Mouse (Mus musculus): ENCODE measurements at regions not wholly inside any gene's neighbourhood (a gene's known extent, or its start where the extent isn't known, plus 50 kb on each side); places are given as distances from the start of the nearest gene placed in this dataset.
"Not testable (repeated sequence)": the region's sequence is repeated elsewhere in the genome, so short reads cannot be mapped to it uniquely, and the experiment has no call there.

GRCm38 (mm10) chrX:99732526-99732925 lies 88.3 kb upstream of the Tmem28 start:
- no peaks in the 10 kb centered on the region for H3K4me1 ChIP-seq
- DNase-seq (ENCODE audit: low spot score), result no peak
- no peak overlapping the region for H3K4me3 ChIP-seq
- H3K9me3 ChIP-seq, result no peaks in the 10 kb centered on the region
- H3K27me3 ChIP-seq (ENCODE audit: insufficient read depth, poor library complexity, severe bottlenecking), result peaks cover 21% of the 10 kb centered on the region; the same call in 1 of the 2 replicates
- 45% methylated on average over 2 of the region's 2 CpGs for WGBS
- H3K27ac ChIP-seq, result no peak overlapping the region
- H3K36me3 ChIP-seq, result no peaks in the 10 kb centered on the region

GRCm38 (mm10) chrX:99725101-99725500 lies 95.7 kb upstream of the Tmem28 start:
- no peaks in the 10 kb centered on the region for H3K9me3 ChIP-seq
- DNase-seq (ENCODE audit: low spot score), result no peak
- 5% methylated on average over 1 of the region's 1 CpGs for WGBS
- no peak overlapping the region for H3K27ac ChIP-seq
- peaks cover 11% of the 10 kb centered on the region; the same call in 1 of the 2 replicates for H3K27me3 ChIP-seq (ENCODE audit: insufficient read depth, poor library complexity, severe bottlenecking)
- H3K4me3 ChIP-seq, result no peak overlapping the region
- H3K4me1 ChIP-seq, result no peaks in the 10 kb centered on the region
- H3K36me3 ChIP-seq, result no peaks in the 10 kb centered on the region

- WGBS, result 44% methylated on average over 4 of the region's 4 CpGs
- Histone ChIP-seq H3K4me3 (no peak overlapping the region), H3K4me1 (no peaks in the 10 kb centered on the region), H3K27me3 (ENCODE audit: insufficient read depth, poor library complexity, severe bottlenecking) (no peaks in the 10 kb centered on the region), H3K36me3 (no peaks in the 10 kb centered on the region), H3K9me3 (no peaks in the 10 kb centered on the region), H3K27ac (no peak overlapping the region)
- DNase-seq (ENCODE audit: low spot score), result no peak
Measured at GRCm38 (mm10) chrX:99695366-99695765, 125.5 kb upstream of the Tmem28 start.

- Histone ChIP-seq H3K4me3 (no peak overlapping the region), H3K9me3 (no peaks in the 10 kb centered on the region), H3K27me3 (ENCODE audit: insufficient read depth, poor library complexity, severe bottlenecking) (no peaks in the 10 kb centered on the region), H3K4me1 (no peaks in the 10 kb centered on the region), H3K27ac (no peak overlapping the region), H3K36me3 (no peaks in the 10 kb centered on the region)
- WGBS, result 58% methylated on average over 4 of the region's 4 CpGs
- no peak for DNase-seq (ENCODE audit: low spot score)
Measured at GRCm38 (mm10) chrX:99690971-99691370, 129.8 kb upstream of the Tmem28 start.

- no peaks in the 10 kb centered on the region for H3K36me3 ChIP-seq
- H3K27ac ChIP-seq, result no peak overlapping the region
- DNase-seq (ENCODE audit: low spot score), result no peak
- H3K4me1 ChIP-seq, result no peaks in the 10 kb centered on the region
- H3K4me3 ChIP-seq, result no peak overlapping the region
- H3K27me3 ChIP-seq (ENCODE audit: insufficient read depth, poor library complexity, severe bottlenecking), result no peaks in the 10 kb centered on the region; the same call in 1 of the 2 replicates
- WGBS, result 75% methylated on average over 4 of the region's 4 CpGs
- H3K9me3 ChIP-seq, result no peaks in the 10 kb centered on the region
Measured at GRCm38 (mm10) chrX:99689761-99690160, 131.1 kb upstream of the Tmem28 start.

GRCm38 (mm10) chrX:99682491-99682890 lies 138.3 kb upstream of the Tmem28 start:
- not testable (repeated sequence) for H3K27ac ChIP-seq; DNase-seq (ENCODE audit: low spot score); H3K4me1 ChIP-seq; H3K27me3 ChIP-seq (ENCODE audit: insufficient read depth, poor library complexity, severe bottlenecking); H3K36me3 ChIP-seq; H3K4me3 ChIP-seq; H3K9me3 ChIP-seq

- no peaks in the 10 kb centered on the region for H3K36me3 ChIP-seq
- H3K27ac ChIP-seq, result no peak overlapping the region
- no peak overlapping the region for H3K4me3 ChIP-seq
- peaks cover 46% of the 10 kb centered on the region; the same call in 1 of the 2 replicates for H3K27me3 ChIP-seq (ENCODE audit: insufficient read depth, poor library complexity, severe bottlenecking)
- H3K4me1 ChIP-seq, result no peaks in the 10 kb centered on the region
- WGBS, result 72% methylated on average over 2 of the region's 2 CpGs
- DNase-seq (ENCODE audit: low spot score), result no peak
- no peaks in the 10 kb centered on the region for H3K9me3 ChIP-seq
Measured at GRCm38 (mm10) chrX:99667596-99667995, 153.2 kb upstream of the Tmem28 start.

GRCm38 (mm10) chrX:99662566-99662965 lies 158.3 kb upstream of the Tmem28 start:
- DNase-seq (ENCODE audit: low spot score), result no peak
- H3K4me3 ChIP-seq, result no peak overlapping the region
- H3K27me3 ChIP-seq (ENCODE audit: insufficient read depth, poor library complexity, severe bottlenecking), result peaks cover 78% of the 10 kb centered on the region
- H3K4me1 ChIP-seq, result no peaks in the 10 kb centered on the region
- no peaks in the 10 kb centered on the region for H3K9me3 ChIP-seq
- no peak overlapping the region for H3K27ac ChIP-seq
- 39% methylated on average over 3 of the region's 3 CpGs for WGBS
- H3K36me3 ChIP-seq, result no peaks in the 10 kb centered on the region

- no peak overlapping the region for H3K27ac ChIP-seq
- no peaks in the 10 kb centered on the region for H3K9me3 ChIP-seq
- WGBS, result 52% methylated on average over 7 of the region's 8 CpGs
- no peak for DNase-seq (ENCODE audit: low spot score)
- no peaks in the 10 kb centered on the region for H3K36me3 ChIP-seq
- H3K4me1 ChIP-seq, result no peaks in the 10 kb centered on the region
- no peak overlapping the region for H3K4me3 ChIP-seq
- H3K27me3 ChIP-seq (ENCODE audit: insufficient read depth, poor library complexity, severe bottlenecking), result peaks cover 84% of the 10 kb centered on the region
Measured at GRCm38 (mm10) chrX:99659496-99660140, 161.2 kb upstream of the Tmem28 start.

GRCm38 (mm10) chrX:99657790-99658451 lies 162.9 kb upstream of the Tmem28 start:
- no peaks in the 10 kb centered on the region for H3K36me3 ChIP-seq
- no peak overlapping the region for H3K27ac ChIP-seq
- H3K4me1 ChIP-seq, result no peaks in the 10 kb centered on the region
- 23% methylated on average over 8 of the region's 8 CpGs for WGBS
- no peak overlapping the region for H3K4me3 ChIP-seq
- H3K9me3 ChIP-seq, result no peaks in the 10 kb centered on the region
- DNase-seq (ENCODE audit: low spot score), result peak; percentile 83
- H3K27me3 ChIP-seq (ENCODE audit: insufficient read depth, poor library complexity, severe bottlenecking), result peaks cover 78% of the 10 kb centered on the region

GRCm38 (mm10) chrX:99656988-99657387 lies 163.8 kb upstream of the Tmem28 start:
- no peak for DNase-seq (ENCODE audit: low spot score)
- Histone ChIP-seq H3K27ac (no peak overlapping the region), H3K36me3 (no peaks in the 10 kb centered on the region), H3K27me3 (ENCODE audit: insufficient read depth, poor library complexity, severe bottlenecking) (peaks cover 78% of the 10 kb centered on the region), H3K9me3 (no peaks in the 10 kb centered on the region), H3K4me3 (no peak overlapping the region), H3K4me1 (no peaks in the 10 kb centered on the region)
- 59% methylated on average over 6 of the region's 6 CpGs for WGBS

- Histone ChIP-seq H3K27ac (no peak overlapping the region), H3K27me3 (ENCODE audit: insufficient read depth, poor library complexity, severe bottlenecking) (peaks cover 43% of the 10 kb centered on the region), H3K4me3 (no peak overlapping the region), H3K9me3 (no peaks in the 10 kb centered on the region), H3K4me1 (no peaks in the 10 kb centered on the region), H3K36me3 (no peaks in the 10 kb centered on the region)
- WGBS, result 66% methylated on average over 2 of the region's 2 CpGs
- DNase-seq (ENCODE audit: low spot score), result no peak
Measured at GRCm38 (mm10) chrX:99632211-99632775, 161.2 kb upstream of the Pja1 start.

- Histone ChIP-seq H3K27me3 (ENCODE audit: insufficient read depth, poor library complexity, severe bottlenecking) (peaks cover 45% of the 10 kb centered on the region), H3K9me3 (no peaks in the 10 kb centered on the region), H3K36me3 (no peaks in the 10 kb centered on the region), H3K4me3 (no peak overlapping the region), H3K27ac (no peak overlapping the region), H3K4me1 (no peaks in the 10 kb centered on the region)
- 69% methylated on average over 5 of the region's 5 CpGs for WGBS
- DNase-seq (ENCODE audit: low spot score), result no peak
Measured at GRCm38 (mm10) chrX:99624515-99625179, 153.6 kb upstream of the Pja1 start.
